Mouse (Mus musculus) kidney, embryonic 16.5 days (tissue): Measurements from ENCODE around the gene Nacad. TPM values are rescaled to one million over a fixed set of nuclear protein-coding genes. Genes with fewer than 3 reads are reported as not detected.

Experiments used
- ATAC-seq: fragments of 200-750 bp; cut with Nextera tagmentation; 2 replicates; pipeline ENCODE4 v1.8.0; 2017; ENCODE audit warnings: moderate TSS enrichment; ENCODE audit not compliant: low FRiP score, low TSS enrichment
- H3K27ac ChIP-seq: fragments of 300-500 bp; sonication (generic); 2 replicates; pipeline ENCODE4 v1.5.1; 2014; ENCODE audit warnings: low read length
- H3K27me3 ChIP-seq: fragments of 300-500 bp; sonication (generic); 2 replicates; pipeline ENCODE4 v1.6.1; 2014; ENCODE audit warnings: low read length, control low read depth, mixed read lengths; ENCODE audit not compliant: insufficient read depth
- H3K36me3 ChIP-seq: fragments of 300-500 bp; sonication (generic); 2 replicates; pipeline ENCODE4 v1.6.1; 2014; ENCODE audit warnings: low read length, control low read depth, mixed read lengths; ENCODE audit not compliant: insufficient read depth
- H3K4me1 ChIP-seq: fragments of 300-500 bp; sonication (generic); 2 replicates; pipeline ENCODE4 v1.6.1; 2014; ENCODE audit warnings: low read length, control low read depth, mixed read lengths; ENCODE audit not compliant: insufficient read depth
- H3K4me2 ChIP-seq: fragments of 300-500 bp; sonication (generic); replicated peaks from 2 replicates; pipeline ENCODE4 v1.6.1; 2014; ENCODE audit warnings: low read depth, low read length
- H3K4me3 ChIP-seq: fragments of 300-500 bp; sonication (generic); 2 replicates; pipeline ENCODE4 v1.5.1; 2014; ENCODE audit warnings: mild to moderate bottlenecking, low read length
- H3K9ac ChIP-seq: fragments of 300-500 bp; sonication (generic); replicated peaks from 2 replicates; pipeline ENCODE4 v1.6.1; 2014; ENCODE audit warnings: low read length
- H3K9me3 ChIP-seq: fragments of 300-500 bp; sonication (generic); 2 replicates; pipeline ENCODE4 v1.6.1; 2016; ENCODE audit warnings: low read length, control low read depth
- WGBS: fragments of 180-500 bp; shearing (Covaris S2); extraction: QIAGEN DNeasy Blood & Tissue Kit; methylation state at CpG from one replicate; pipeline ENCODE4 v1.1.7; 2014; 5-methylcytosine and 5-hydroxymethylcytosine counted together
- polyA plus RNA-seq: library from polyadenylated mRNA; unstranded; fragments of >200 nt; fragmentation: Nextera tagmentation; extraction: Ambion mirVana; gene quantifications from 2 replicates; pipeline ENCODE4 v1.2.1, GENCODE M21; 2015

Gene Nacad
- polyA plus RNA-seq, 1 experiment from 2014 or later: 2.0 TPM

GRCm38 (mm10) chr11:6563201-6563600 is 42.7 kb downstream of the Nacad start:
- Histone ChIP-seq H3K9me3 (no peaks in the 10 kb centered on the region), H3K27ac (no peak overlapping the region), H3K4me3 (no peak overlapping the region), H3K9ac (no peak overlapping the region), H3K4me1 (peaks cover 4% of the 10 kb centered on the region; the same call in 1 of the 2 replicates), H3K4me2 (no peak overlapping the region), H3K27me3 (no peaks in the 10 kb centered on the region), H3K36me3 (0 out of 2 replicates have a peak, but pooled peaks cover 6% of the 10 kb centered on the region)
- 85% methylated on average over 4 of the region's 4 CpGs for WGBS
- no peak for ATAC-seq

- Histone ChIP-seq H3K4me1 (peaks cover 4% of the 10 kb centered on the region; the same call in 1 of the 2 replicates), H3K4me2 (no peak overlapping the region), H3K9ac (no peak overlapping the region), H3K27me3 (no peaks in the 10 kb centered on the region), H3K27ac (no peak overlapping the region), H3K36me3 (peaks cover 9% of the 10 kb centered on the region; the same call in 1 of the 2 replicates), H3K4me3 (no peak overlapping the region), H3K9me3 (no peaks in the 10 kb centered on the region)
- 87% methylated on average over 6 of the region's 6 CpGs for WGBS
- ATAC-seq: peak; percentile 69
Observed at GRCm38 (mm10) chr11:6562359-6562758, 43.5 kb downstream of the Nacad start.

- H3K4me2 ChIP-seq: no peak overlapping the region
- H3K27me3 ChIP-seq: no peaks in the 10 kb centered on the region
- no peak overlapping the region for H3K4me3 ChIP-seq
- peaks cover 4% of the 10 kb centered on the region; the same call in 1 of the 2 replicates for H3K4me1 ChIP-seq
- peak overlapping the region; percentile 61; the same call in 1 of the 2 replicates for H3K27ac ChIP-seq
- H3K9ac ChIP-seq: no peak overlapping the region
- ATAC-seq: 0 out of 2 replicates have a peak, but pooled peaks have one; percentile 39
- H3K9me3 ChIP-seq: no peaks in the 10 kb centered on the region
- WGBS: 78% methylated on average over 4 of the region's 4 CpGs
- H3K36me3 ChIP-seq: peaks cover 16% of the 10 kb centered on the region; the same call in 1 of the 2 replicates
Observed at GRCm38 (mm10) chr11:6561474-6561873, 44.4 kb downstream of the Nacad start.

- 76% methylated on average over 13 of the region's 13 CpGs for WGBS
- H3K4me2 ChIP-seq: no peak overlapping the region
- no peaks in the 10 kb centered on the region for H3K9me3 ChIP-seq
- H3K4me3 ChIP-seq: no peak overlapping the region
- ATAC-seq: no peak; the same call in 1 of the 2 replicates
- peak overlapping the region; percentile 61 for H3K27ac ChIP-seq
- H3K27me3 ChIP-seq: no peaks in the 10 kb centered on the region
- H3K4me1 ChIP-seq: peaks cover 4% of the 10 kb centered on the region; the same call in 1 of the 2 replicates
- H3K9ac ChIP-seq: no peak overlapping the region
- peaks cover 16% of the 10 kb centered on the region; the same call in 1 of the 2 replicates for H3K36me3 ChIP-seq
Observed at GRCm38 (mm10) chr11:6560655-6561360, 45.0 kb downstream of the Nacad start.

- Histone ChIP-seq H3K9ac (no peak overlapping the region), H3K27ac (no peak overlapping the region), H3K27me3 (no peaks in the 10 kb centered on the region), H3K4me1 (peaks cover 4% of the 10 kb centered on the region; the same call in 1 of the 2 replicates), H3K4me2 (no peak overlapping the region), H3K4me3 (no peak overlapping the region), H3K36me3 (peaks cover 16% of the 10 kb centered on the region; the same call in 1 of the 2 replicates), H3K9me3 (no peaks in the 10 kb centered on the region)
- ATAC-seq: no peak
- WGBS: 92% methylated on average over 2 of the region's 2 CpGs
Observed at GRCm38 (mm10) chr11:6559996-6560395, 45.9 kb downstream of the Nacad start.

- WGBS: 85% methylated on average over 3 of the region's 3 CpGs
- peaks cover 10% of the 10 kb centered on the region; the same call in 1 of the 2 replicates for H3K36me3 ChIP-seq
Observed at GRCm38 (mm10) chr11:6558234-6558633, 47.6 kb downstream of the Nacad start.

GRCm38 (mm10) chr11:6550201-6550600 is 55.7 kb downstream of the Nacad start:
- Histone ChIP-seq H3K9ac (no peak overlapping the region), H3K36me3 (peaks cover 4% of the 10 kb centered on the region; the same call in 1 of the 2 replicates), H3K27me3 (no peaks in the 10 kb centered on the region), H3K9me3 (no peaks in the 10 kb centered on the region), H3K4me3 (no peak overlapping the region), H3K4me1 (peaks cover 17% of the 10 kb centered on the region), H3K4me2 (no peak overlapping the region), H3K27ac (no peak overlapping the region)
- WGBS: 94% methylated on average over 3 of the region's 3 CpGs
- no peak for ATAC-seq

More at GRCm38 (mm10) chr11:6558234-6558633, 47.6 kb downstream of the Nacad start:
- H3K4me2 ChIP-seq: no peak overlapping the region
- H3K4me3 ChIP-seq: no peak overlapping the region
- no peak overlapping the region for H3K27ac ChIP-seq
- peaks cover 4% of the 10 kb centered on the region; the same call in 1 of the 2 replicates for H3K4me1 ChIP-seq
- H3K9ac ChIP-seq: no peak overlapping the region
- ATAC-seq: no peak
- H3K27me3 ChIP-seq: no peaks in the 10 kb centered on the region
- H3K9me3 ChIP-seq: no peaks in the 10 kb centered on the region

- Histone ChIP-seq H3K27me3 (no peaks in the 10 kb centered on the region), H3K36me3 (peaks cover 4% of the 10 kb centered on the region; the same call in 1 of the 2 replicates), H3K9ac (no peak overlapping the region), H3K4me1 (peaks cover 17% of the 10 kb centered on the region), H3K4me2 (no peak overlapping the region), H3K9me3 (no peaks in the 10 kb centered on the region), H3K4me3 (no peak overlapping the region), H3K27ac (no peak overlapping the region)
- 79% methylated on average over 2 of the region's 2 CpGs for whole genome bisulfite sequencing
- ATAC-seq: no peak
Observed at GRCm38 (mm10) chr11:6549770-6550169, 56.1 kb downstream of the Nacad start.
